Mouse (Mus musculus): ENCODE measurements around the gene Syt12. TPM values are rescaled to one million over a fixed set of nuclear protein-coding genes. Genes with fewer than 3 reads are reported as not detected.

The Syt12 gene
- polyA plus RNA-seq, 1 experiment from 2014 or later: 1.6 TPM

GRCm38 (mm10) chr19:4425610-4426366, 51.5 kb downstream of the Syt12 start:
- no peaks in the 10 kb centered on the region for H3K9me3 ChIP-seq (ENCODE audit: control insufficient read depth, low read length)
- peaks cover 20% of the 10 kb centered on the region for H3K36me3 ChIP-seq (ENCODE audit: control insufficient read depth, insufficient read depth, low read length)
- no peak overlapping the region for H3K4me3 ChIP-seq (ENCODE audit: low read length)
- WGBS: 75% methylated on average over 19 of the region's 19 CpGs
- H3K4me2 ChIP-seq (ENCODE audit: low read depth, low read length): no peak overlapping the region
- no peak overlapping the region for H3K9ac ChIP-seq (ENCODE audit: low read length)
- no peaks in the 10 kb centered on the region for H3K27me3 ChIP-seq (ENCODE audit: control insufficient read depth, insufficient read depth, low read depth, low read length)
- peak; percentile 57; the same call in 1 of the 2 replicates for ATAC-seq (ENCODE audit: low read depth)
- H3K4me1 ChIP-seq (replicated peaks; ENCODE audit: control insufficient read depth, insufficient read depth, low read length): no peaks in the 10 kb centered on the region
- H3K27ac ChIP-seq (ENCODE audit: low read length): no peak overlapping the region

GRCm38 (mm10) chr19:4423021-4423420, 54.2 kb downstream of the Syt12 start:
- H3K36me3 ChIP-seq (ENCODE audit: control insufficient read depth, insufficient read depth, low read length): peaks cover 13% of the 10 kb centered on the region
- no peak overlapping the region for H3K4me3 ChIP-seq (ENCODE audit: low read length)
- 63% methylated on average over 3 of the region's 3 CpGs for WGBS

GRCm38 (mm10) chr19:4422581-4422980, 54.7 kb downstream of the Syt12 start:
- no peak overlapping the region for H3K9ac ChIP-seq (ENCODE audit: low read length)
- H3K27ac ChIP-seq (ENCODE audit: low read length): no peak overlapping the region
- H3K36me3 ChIP-seq (ENCODE audit: control insufficient read depth, insufficient read depth, low read length): peaks cover 13% of the 10 kb centered on the region
- H3K9me3 ChIP-seq (ENCODE audit: control insufficient read depth, low read length): no peaks in the 10 kb centered on the region
- no peak overlapping the region for H3K4me3 ChIP-seq (ENCODE audit: low read length)
- 94% methylated on average over 3 of the region's 3 CpGs for WGBS
- no peak for ATAC-seq (ENCODE audit: low read depth)
- H3K4me1 ChIP-seq (replicated peaks; ENCODE audit: control insufficient read depth, insufficient read depth, low read length): no peaks in the 10 kb centered on the region
- no peak overlapping the region for H3K4me2 ChIP-seq (ENCODE audit: low read depth, low read length)
- no peaks in the 10 kb centered on the region for H3K27me3 ChIP-seq (ENCODE audit: control insufficient read depth, insufficient read depth, low read depth, low read length)

More at GRCm38 (mm10) chr19:4423021-4423420, 54.2 kb downstream of the Syt12 start:
- Histone ChIP-seq H3K9me3 (ENCODE audit: control insufficient read depth, low read length) (no peaks in the 10 kb centered on the region), H3K27ac (ENCODE audit: low read length) (no peak overlapping the region), H3K4me2 (ENCODE audit: low read depth, low read length) (no peak overlapping the region), H3K4me1 (replicated peaks; ENCODE audit: control insufficient read depth, insufficient read depth, low read length) (no peaks in the 10 kb centered on the region), H3K9ac (ENCODE audit: low read length) (no peak overlapping the region), H3K27me3 (ENCODE audit: control insufficient read depth, insufficient read depth, low read depth, low read length) (no peaks in the 10 kb centered on the region)
- ATAC-seq (ENCODE audit: low read depth): no peak

- no peak for ATAC-seq (ENCODE audit: low read depth)
- Histone ChIP-seq H3K4me2 (ENCODE audit: low read depth, low read length) (no peak overlapping the region), H3K27me3 (ENCODE audit: control insufficient read depth, insufficient read depth, low read depth, low read length) (no peaks in the 10 kb centered on the region), H3K4me3 (ENCODE audit: low read length) (no peak overlapping the region), H3K36me3 (ENCODE audit: control insufficient read depth, insufficient read depth, low read length) (peaks cover 6% of the 10 kb centered on the region; the same call in 1 of the 2 replicates), H3K27ac (ENCODE audit: low read length) (no peak overlapping the region), H3K9me3 (ENCODE audit: control insufficient read depth, low read length) (no peaks in the 10 kb centered on the region), H3K4me1 (replicated peaks; ENCODE audit: control insufficient read depth, insufficient read depth, low read length) (no peaks in the 10 kb centered on the region), H3K9ac (ENCODE audit: low read length) (no peak overlapping the region)
- WGBS: 78% methylated on average over 8 of the region's 8 CpGs
Measured at GRCm38 (mm10) chr19:4420153-4420910, 56.9 kb downstream of the Syt12 start.

- Histone ChIP-seq H3K4me1 (replicated peaks; ENCODE audit: control insufficient read depth, insufficient read depth, low read length) (no peaks in the 10 kb centered on the region), H3K27ac (ENCODE audit: low read length) (no peak overlapping the region), H3K9me3 (ENCODE audit: control insufficient read depth, low read length) (no peaks in the 10 kb centered on the region), H3K9ac (ENCODE audit: low read length) (no peak overlapping the region), H3K36me3 (ENCODE audit: control insufficient read depth, insufficient read depth, low read length) (peaks cover 2% of the 10 kb centered on the region; the same call in 1 of the 2 replicates), H3K4me2 (ENCODE audit: low read depth, low read length) (no peak overlapping the region), H3K27me3 (ENCODE audit: control insufficient read depth, insufficient read depth, low read depth, low read length) (no peaks in the 10 kb centered on the region), H3K4me3 (ENCODE audit: low read length) (no peak overlapping the region)
- 88% methylated on average over 5 of the region's 5 CpGs for WGBS
- no peak for ATAC-seq (ENCODE audit: low read depth)
Measured at GRCm38 (mm10) chr19:4419711-4420110, 57.5 kb downstream of the Syt12 start.

GRCm38 (mm10) chr19:4417713-4418112, 59.5 kb downstream of the Syt12 start:
- no peaks in the 10 kb centered on the region for H3K4me1 ChIP-seq (replicated peaks; ENCODE audit: control insufficient read depth, insufficient read depth, low read length)
- H3K9ac ChIP-seq (ENCODE audit: low read length): no peak overlapping the region
- ATAC-seq (ENCODE audit: low read depth): no peak
- H3K4me2 ChIP-seq (ENCODE audit: low read depth, low read length): no peak overlapping the region
- H3K9me3 ChIP-seq (ENCODE audit: control insufficient read depth, low read length): no peaks in the 10 kb centered on the region
- no peak overlapping the region for H3K4me3 ChIP-seq (ENCODE audit: low read length)
- H3K36me3 ChIP-seq (ENCODE audit: control insufficient read depth, insufficient read depth, low read length): no peaks in the 10 kb centered on the region
- no peak overlapping the region for H3K27ac ChIP-seq (ENCODE audit: low read length)
- no peaks in the 10 kb centered on the region for H3K27me3 ChIP-seq (ENCODE audit: control insufficient read depth, insufficient read depth, low read depth, low read length)

- no peak overlapping the region for H3K4me2 ChIP-seq (ENCODE audit: low read depth, low read length)
- no peaks in the 10 kb centered on the region for H3K9me3 ChIP-seq (ENCODE audit: control insufficient read depth, low read length)
- peak; percentile 76 for ATAC-seq (ENCODE audit: low read depth)
- WGBS: 0% methylated on average over 1 of the region's 1 CpGs
- no peaks in the 10 kb centered on the region for H3K36me3 ChIP-seq (ENCODE audit: control insufficient read depth, insufficient read depth, low read length)
- no peak overlapping the region for H3K27ac ChIP-seq (ENCODE audit: low read length)
- no peaks in the 10 kb centered on the region for H3K27me3 ChIP-seq (ENCODE audit: control insufficient read depth, insufficient read depth, low read depth, low read length)
- H3K4me3 ChIP-seq (ENCODE audit: low read length): no peak overlapping the region
- H3K9ac ChIP-seq (ENCODE audit: low read length): no peak overlapping the region
- H3K4me1 ChIP-seq (replicated peaks; ENCODE audit: control insufficient read depth, insufficient read depth, low read length): no peaks in the 10 kb centered on the region
Measured at GRCm38 (mm10) chr19:4417183-4417582, 60.1 kb downstream of the Syt12 start.

- Histone ChIP-seq H3K9ac (ENCODE audit: low read length) (no peak overlapping the region), H3K27me3 (ENCODE audit: control insufficient read depth, insufficient read depth, low read depth, low read length) (no peaks in the 10 kb centered on the region), H3K4me3 (ENCODE audit: low read length) (no peak overlapping the region), H3K4me2 (ENCODE audit: low read depth, low read length) (no peak overlapping the region), H3K36me3 (ENCODE audit: control insufficient read depth, insufficient read depth, low read length) (no peaks in the 10 kb centered on the region), H3K27ac (ENCODE audit: low read length) (no peak overlapping the region), H3K9me3 (ENCODE audit: control insufficient read depth, low read length) (no peaks in the 10 kb centered on the region), H3K4me1 (replicated peaks; ENCODE audit: control insufficient read depth, insufficient read depth, low read length) (no peaks in the 10 kb centered on the region)
- ATAC-seq (ENCODE audit: low read depth): no peak
- 73% methylated on average over 1 of the region's 1 CpGs for WGBS
Measured at GRCm38 (mm10) chr19:4414631-4415030, 62.6 kb downstream of the Syt12 start.

GRCm38 (mm10) chr19:4409062-4409461, 68.2 kb downstream of the Syt12 start:
- no peak overlapping the region for H3K27ac ChIP-seq (ENCODE audit: low read length)
- no peak overlapping the region for H3K4me2 ChIP-seq (ENCODE audit: low read depth, low read length)

More at GRCm38 (mm10) chr19:4409062-4409461, 68.2 kb downstream of the Syt12 start:
- Histone ChIP-seq H3K9ac (ENCODE audit: low read length) (no peak overlapping the region), H3K36me3 (ENCODE audit: control insufficient read depth, insufficient read depth, low read length) (no peaks in the 10 kb centered on the region), H3K9me3 (ENCODE audit: control insufficient read depth, low read length) (no peaks in the 10 kb centered on the region; the same call in 1 of the 2 replicates), H3K4me3 (ENCODE audit: low read length) (no peak overlapping the region), H3K27me3 (ENCODE audit: control insufficient read depth, insufficient read depth, low read depth, low read length) (no peaks in the 10 kb centered on the region), H3K4me1 (replicated peaks; ENCODE audit: control insufficient read depth, insufficient read depth, low read length) (no peaks in the 10 kb centered on the region)
- 46% methylated on average over 2 of the region's 2 CpGs for WGBS
- ATAC-seq (ENCODE audit: low read depth): no peak

Data from lung, embryonic 16.5 days (tissue).